Mouse (Mus musculus) urinary bladder, postnatal 36 days (tissue): ENCODE results near the gene Itga11.
A peak's percentile ranks its signal among the peaks of the same experiment; 100 is the strongest.
"Not testable (repeated sequence)": the region's sequence is repeated elsewhere in the genome, so short reads cannot be mapped to it uniquely, and the experiment has no call there.

Experiments used
- DNase-seq, 2 experiments: peaks; one replicate each; pipeline ENCODE4 v3.0.0; 2022; ENCODE audit warnings: low spot score in 2 of 2, mixed read lengths in 1 of 2

The Itga11 gene

DNA sequence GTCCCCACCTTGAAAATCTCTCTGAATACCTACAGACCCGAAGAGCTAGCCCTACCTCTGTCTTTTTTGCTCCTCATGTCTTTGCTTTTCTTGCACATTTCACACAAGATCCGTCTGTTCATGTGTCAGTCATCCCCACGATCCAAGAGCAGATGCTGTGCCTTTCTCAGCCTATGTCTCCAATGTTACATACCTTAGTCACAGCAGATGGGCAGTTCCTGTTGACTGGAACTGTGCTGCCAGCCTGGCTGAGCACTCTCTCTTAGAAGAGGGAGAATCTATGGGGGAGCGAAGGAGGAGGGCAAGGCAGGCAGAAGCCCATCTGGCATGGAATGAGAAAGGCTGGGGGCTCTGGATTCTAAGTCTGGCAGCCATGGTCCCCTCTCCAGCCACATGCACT lies 87.7 kb downstream of the Itga11 start:
- no peak for DNase-seq

DNA sequence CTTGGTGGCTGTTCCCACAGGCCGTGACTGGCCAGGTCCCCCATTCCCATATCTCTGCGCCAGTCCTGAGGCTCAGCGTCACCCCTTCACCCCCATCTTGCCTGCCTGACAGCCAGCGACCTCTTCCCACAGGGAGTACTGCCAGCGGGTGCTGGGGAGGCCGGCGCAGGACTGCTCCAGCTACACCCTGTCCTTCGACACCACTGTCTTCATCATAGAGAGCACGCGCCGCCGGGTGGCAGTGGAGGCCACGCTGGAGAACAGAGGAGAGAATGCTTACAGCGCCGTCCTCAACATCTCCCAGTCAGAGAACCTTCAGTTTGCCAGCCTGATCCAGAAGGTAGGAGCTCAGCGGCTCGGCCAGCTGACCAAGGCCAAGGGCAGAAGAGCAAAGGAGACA lies 89.8 kb downstream of the Itga11 start:
- DNase-seq: no peak

DNA sequence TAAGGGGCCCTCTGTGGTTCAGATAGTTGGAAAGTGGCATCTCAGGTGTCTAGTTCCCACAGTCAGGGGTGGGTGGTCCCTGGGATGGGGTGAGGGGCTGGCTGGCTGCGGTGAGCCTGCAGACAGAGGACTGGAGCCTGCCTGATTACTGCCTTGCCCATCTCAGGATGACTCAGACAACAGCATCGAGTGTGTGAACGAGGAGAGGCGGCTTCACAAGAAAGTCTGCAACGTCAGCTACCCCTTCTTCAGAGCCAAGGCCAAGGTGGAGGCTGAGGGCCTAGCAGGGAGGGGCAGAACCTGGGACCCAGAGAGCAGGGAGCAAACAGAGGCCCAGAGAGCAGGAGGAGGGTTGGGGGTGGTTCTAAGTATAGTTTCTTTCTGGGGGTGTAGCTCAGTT lies 90.7 kb downstream of the Itga11 start:
- no peak for DNase-seq

DNA sequence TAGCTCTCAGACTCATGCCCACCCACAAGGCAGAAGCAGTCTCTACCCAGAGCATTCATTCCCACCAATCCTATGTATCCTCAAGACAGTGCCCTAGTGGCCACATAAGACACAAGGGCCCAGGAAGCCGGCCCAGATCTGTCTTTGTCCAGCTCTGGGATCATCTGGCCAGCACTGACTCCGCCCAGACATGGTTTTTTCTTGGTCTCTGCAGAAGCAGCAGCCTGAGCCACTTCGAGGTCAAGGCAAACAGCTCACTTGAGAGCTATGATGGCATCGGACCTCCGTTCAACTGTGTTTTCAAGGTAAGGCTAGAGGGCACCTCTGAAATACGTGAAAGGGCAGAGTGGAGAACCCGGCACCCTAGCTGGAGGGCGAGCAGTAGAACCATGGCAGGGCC lies 95.1 kb downstream of the Itga11 start:
- no peak for DNase-seq

DNA sequence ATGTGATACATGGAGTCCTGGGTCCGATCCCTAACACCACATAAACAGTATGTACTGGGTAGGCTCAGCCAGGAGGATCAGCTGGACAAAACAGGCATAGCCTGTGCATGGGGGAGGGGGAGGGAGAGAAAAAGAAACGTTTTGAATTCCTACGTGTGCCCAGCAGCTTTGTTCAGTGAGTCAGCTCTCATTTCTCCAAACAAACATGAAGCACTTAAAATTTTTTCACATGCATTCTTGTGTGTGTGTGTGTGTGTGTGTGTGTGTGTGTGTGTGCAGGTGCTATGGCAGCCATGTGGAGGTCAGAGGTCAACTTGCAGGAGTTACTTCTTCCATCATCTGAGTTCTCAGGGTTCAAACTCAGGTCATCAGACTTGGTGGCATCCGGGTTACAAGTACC lies 97.8 kb downstream of the Itga11 start:
- DNase-seq: no peak

DNA sequence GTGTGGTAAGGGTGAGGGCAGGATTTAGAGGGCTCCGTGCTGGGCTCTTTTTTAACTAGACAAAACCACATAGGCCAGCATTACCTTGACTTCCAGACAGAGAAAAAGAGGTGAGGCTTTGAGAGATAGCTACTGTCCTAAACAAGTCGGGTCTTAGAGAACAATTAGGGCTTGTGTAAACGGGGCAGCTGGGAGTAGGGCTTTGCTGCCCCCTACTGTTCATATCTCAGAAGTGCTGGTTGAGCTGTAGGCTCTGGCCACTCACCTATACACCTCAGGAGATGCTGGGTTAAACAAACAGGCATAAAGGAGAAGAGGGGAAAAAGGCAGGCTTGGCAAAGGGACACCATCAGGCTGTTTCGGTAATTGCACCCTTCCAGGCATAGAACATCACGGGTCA lies 99.8 kb downstream of the Itga11 start:
- DNase-seq: peak; percentile 43 to 48

DNA sequence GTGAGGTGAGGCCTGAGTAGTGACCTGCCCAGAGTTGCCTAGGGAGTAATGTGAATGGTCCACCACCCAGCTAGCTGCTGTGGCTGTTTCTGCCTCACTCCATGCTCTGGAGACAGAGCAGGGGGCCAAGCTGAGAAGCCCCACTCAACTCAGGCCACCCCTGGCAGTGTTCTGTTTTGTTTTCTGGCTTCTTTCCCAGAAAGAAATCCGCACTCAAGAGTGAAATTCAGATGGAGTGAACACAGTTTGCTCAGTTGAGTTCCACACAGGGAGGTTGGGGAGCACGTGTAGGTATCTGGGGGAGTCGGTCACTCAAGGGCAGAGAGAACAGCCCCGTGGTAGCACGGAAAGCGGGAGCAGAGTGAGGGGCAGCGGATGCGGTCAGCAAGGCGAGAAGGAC lies 101.1 kb downstream of the Itga11 start:
- no peak for DNase-seq

DNA sequence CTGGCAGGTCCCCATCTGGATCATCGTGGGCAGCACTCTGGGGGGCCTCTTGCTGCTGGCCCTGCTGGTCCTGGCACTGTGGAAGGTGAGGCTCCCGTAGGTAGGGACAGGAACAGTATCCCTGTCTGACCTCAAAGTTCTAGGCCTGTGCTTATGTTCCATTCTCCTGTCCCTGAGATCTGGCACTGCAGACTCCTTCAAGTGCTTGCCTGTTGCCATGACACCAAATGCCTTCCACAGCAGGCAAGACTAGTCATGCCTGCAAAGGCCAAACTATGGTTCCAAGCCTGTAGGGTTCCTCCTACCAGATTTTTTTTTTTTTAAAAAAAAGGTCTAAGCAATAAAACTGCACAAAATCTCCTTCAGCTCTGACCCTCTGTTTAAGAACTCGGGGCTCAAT lies 104.3 kb downstream of the Itga11 start:
- DNase-seq: peak in 1 of 2 experiments; percentile 29

DNA sequence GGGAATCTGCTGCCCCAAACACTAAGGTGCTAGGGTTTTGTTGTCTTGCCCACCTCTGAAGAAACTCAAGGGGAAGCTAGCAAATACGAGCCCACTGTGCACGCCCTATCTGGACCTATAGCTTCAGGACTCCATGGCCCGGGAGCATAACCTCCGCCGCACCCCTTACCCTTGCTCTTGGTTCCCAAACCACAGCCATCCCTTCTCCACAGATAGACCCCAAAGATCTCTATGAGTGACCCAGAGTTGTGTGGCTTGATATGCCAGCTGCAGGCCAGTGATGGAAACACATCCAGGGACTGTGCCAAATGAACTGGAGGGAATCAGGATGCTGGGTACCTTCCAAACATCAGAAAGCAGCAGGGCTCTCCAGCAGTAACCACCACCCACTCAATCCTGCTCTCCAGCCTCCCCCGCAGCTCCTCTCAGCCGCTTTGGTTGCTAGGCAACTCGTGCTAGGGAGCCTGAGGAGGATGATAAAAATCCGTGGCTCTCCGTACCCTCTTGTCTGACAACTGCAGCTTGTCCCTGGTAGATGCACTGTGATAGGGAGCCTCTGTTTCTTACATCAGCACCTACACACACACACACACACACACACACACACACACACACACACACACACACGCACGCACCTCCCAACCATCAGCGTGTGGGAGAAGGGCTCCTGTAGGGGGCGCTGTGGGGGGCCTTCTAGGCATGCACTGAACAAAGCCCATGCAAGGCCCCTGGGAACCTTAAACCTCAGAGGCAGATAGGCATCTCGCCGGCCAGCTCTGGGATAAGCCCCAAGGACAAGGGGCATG lies 105.6 kb downstream of the Itga11 start:
- no peak for DNase-seq

DNA sequence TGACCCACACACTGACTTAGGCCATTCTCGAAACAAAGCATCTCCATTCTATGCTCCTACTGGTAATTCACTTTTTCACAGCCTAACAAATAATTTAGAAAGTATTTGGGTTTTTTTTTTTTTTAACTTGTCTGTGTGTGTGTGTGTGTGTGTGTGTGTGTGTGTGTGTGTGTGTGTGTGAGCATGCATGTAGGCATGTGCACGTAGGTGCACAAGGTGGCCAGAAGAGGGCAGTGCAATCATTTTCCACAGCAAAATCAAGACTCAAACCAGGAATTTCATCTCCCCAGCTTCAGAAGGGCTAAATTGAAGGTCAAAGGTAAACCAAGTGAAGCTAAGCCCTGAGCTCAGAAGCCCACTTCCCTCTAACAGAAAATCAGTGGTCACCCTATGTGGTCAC lies 106.6 kb downstream of the Itga11 start:
- no peak for DNase-seq

DNA sequence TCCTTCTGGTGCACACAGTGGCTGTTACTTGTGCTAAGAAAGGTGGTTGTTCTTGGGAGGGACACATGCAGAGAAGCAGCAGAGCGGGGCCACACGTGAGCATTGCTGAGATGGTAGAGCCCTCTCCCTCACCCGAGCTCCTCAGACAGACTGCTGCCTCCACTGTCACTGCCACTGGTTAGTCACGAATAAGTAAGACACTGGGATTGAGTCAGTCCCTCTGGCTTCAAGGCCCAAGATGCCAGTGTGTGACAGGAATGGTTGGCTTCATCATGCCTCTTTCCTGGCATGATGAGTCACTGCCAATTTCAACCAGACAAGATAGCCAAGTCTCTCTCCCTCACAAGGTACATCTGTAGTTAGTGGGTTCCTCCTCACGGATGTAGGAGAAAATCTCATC lies 109.1 kb downstream of the Itga11 start:
- DNase-seq: no peak

DNA sequence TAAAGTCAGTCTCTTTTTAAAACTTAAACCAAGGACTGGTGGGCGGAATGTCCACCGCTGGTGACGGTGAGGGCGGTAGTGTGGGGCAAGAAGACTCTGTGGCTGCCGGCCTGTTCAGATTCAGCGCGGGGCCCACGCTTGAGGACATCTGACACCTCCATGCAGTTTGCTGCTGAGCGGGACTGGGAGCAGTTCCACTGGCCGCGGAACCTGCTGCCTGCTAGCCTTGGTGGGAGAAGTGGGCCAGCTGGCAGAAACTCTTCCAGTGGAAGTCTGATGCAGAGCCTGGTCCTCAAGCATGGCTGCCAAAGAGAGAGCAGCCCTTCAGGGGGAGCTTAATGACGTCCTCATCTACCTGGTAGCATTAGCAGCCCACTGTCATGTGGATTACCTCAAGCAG lies 112.2 kb downstream of the Itga11 start:
- no peak for DNase-seq

DNA sequence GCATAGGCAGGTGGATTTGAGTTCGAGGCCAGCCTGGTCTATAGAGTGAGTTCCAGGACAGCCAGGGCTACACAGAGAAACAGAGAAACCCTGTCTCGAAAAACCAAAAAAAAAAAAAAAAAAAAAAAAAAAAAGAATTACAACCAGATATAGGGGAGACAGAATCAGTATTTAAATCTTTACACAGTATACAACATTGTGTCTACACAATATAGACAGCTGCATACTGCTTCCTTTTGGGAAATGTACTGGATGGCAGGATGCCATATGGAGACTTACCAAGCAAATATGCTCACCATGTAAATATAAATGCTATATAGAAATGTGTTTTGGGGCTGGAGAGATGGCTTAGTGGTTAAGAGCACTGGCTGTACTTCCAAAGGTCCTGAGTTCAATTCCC lies 121.6 kb downstream of the Itga11 start:
- not testable (repeated sequence) for DNase-seq

DNA sequence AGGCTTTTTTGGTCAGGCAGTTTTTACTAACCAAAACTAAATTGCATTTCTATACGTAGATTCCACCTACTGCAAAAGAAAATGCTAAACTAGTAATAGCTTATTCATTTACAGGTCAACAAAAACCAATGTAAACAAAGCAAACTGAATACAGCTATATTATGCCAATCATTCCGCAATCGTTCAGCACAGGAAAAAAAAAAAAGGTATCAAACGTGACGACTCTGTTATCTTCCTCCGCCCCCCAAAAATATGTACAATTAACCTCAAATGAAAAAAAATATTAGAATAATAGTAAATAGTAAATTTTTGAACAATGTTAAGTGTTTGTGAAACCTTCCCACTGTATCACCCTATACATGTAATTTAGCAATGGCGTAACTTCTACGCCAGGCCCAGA lies 132.5 kb downstream of the Itga11 start:
- DNase-seq: no peak

DNA sequence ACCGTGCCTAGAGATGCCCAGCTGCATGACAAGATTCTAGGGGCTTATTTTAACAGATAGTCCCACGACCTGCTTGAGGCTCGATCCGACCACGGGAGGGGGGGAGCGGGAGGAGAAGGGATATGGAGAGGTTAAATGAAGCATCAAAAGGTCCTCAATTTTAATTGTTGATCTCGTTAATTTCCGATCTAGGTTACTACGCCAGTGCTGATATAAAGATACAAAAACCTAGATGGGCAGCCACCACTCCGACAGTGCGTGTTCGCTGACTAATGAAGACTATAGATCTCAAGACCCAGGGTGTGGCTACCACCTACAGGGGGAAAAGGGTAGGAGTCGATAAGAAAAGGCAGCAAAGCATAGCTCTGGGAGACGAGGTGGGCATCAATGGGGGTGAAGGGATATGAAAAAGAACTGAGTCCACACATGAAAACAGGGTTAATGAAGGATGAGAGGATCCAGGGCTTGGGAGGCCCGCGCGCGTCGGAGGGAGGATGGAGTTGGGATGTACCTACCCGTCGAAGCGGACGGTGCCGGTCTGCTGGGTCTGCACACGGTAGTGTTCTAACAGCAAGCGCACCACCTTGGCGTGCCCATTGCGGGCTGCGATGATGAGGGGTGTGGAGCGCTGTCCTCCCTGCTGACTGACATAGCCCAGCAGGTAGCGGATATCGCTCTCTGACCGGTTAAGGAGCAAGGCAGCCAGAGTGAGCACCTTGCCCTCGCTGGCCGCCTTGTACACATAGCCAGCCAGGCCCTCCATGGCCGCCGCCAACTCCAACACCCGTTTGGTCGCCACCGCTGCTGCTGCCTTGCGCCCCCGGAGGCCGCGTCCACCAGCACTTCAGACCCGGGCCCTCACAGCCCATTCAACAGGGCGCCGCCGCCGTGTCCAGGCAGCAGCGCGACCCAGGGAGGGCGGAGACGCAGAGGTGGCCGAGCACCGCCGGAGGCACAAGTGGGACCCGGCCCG lies 133.2 kb downstream of the Itga11 start:
- no peak for DNase-seq

DNA sequence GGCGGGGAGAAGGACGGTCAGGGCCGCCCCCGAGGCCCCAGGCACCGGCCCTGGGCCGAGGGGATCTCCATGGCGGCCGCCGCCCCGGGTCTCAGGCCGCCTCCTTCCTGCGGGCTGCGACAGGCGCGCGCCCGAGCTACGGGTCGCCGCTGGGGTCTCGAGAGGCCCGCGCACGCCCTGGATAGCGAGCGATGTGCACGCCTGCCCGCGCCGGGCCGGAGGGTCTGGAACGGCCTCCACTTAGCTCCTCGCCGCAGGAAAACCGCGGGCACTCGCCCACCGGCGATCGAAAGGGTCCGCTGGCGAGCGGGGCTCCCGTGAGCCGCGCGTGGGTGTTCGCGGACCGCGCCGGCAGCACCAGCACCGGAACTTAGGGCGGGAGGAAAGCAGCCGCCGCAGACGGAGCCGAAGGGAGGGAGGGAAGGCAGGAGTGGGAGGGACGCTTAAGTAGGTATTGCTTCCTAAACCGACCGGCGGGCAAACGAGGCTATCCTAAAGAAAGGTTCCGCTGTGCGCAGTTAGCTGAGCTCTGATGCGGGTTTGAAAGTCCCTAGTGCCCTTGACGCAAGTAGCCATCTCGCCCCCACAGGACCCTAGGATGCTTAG lies 134.0 kb downstream of the Itga11 start, which contains the start of gene Fem1b:
Fem1b (minus strand) TSS at position 419 of the 606 bp plus-strand sequence.
- peak; percentile 86 to 88 for DNase-seq

DNA sequence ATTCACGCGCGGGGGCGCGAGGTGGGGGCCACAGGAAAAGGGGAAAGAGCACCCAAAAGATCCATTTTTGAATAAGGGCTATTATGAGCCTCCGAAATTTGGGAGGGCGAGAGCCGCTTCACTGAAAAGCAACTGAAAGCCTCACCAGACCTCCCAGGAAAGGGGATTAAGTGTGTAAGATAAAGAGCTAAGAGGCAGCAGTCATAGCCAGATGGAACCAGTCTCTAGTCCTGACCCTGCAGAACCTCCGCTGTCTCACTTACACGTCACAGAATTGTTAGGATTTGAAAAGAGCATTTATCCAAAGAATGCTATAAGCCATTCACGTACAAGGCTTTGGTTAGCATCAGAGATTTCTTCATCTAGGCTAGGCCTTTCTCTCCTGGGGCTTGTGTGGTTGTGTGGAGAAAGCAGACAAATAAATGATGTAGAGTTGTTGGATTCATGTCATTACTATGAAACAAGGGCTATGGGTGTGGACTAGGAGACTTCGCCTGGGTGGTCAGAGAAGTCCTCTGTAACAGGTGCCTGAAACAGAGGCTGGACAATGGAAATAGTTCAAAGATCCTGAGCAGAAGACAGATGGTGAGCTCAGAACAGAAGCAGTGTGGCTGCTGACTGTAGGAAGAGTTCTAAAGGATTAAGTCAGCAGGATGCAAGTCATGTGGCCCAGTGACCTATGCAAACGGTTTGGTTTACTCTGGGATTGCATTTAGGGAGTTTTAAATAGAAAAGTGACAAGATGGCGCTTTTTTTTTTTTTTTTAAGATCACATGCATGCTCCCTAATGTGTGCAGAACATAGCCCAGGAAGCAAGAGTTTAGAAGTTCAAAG lies 134.8 kb downstream of the Itga11 start:
- no peak for DNase-seq

DNA sequence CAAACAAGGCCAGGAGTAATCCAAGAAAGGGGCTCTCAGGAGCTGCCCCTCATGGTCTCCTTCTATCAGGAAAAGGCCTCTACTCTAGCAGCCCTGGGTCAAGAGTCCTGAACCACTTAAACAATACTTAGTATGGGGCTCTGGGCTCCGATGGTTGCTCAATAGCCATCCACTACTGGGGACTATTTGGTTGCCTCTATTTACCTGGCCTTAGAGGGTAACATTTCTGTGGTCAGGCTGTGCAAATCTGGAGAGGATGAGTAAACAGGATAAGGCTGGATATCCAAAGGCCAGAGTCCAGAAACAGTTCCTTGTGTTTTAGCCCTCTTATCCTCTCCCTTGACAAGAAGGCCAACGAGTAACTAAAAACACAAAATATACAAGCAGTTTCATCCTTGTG lies 137.1 kb downstream of the Itga11 start:
- DNase-seq: no peak

DNA sequence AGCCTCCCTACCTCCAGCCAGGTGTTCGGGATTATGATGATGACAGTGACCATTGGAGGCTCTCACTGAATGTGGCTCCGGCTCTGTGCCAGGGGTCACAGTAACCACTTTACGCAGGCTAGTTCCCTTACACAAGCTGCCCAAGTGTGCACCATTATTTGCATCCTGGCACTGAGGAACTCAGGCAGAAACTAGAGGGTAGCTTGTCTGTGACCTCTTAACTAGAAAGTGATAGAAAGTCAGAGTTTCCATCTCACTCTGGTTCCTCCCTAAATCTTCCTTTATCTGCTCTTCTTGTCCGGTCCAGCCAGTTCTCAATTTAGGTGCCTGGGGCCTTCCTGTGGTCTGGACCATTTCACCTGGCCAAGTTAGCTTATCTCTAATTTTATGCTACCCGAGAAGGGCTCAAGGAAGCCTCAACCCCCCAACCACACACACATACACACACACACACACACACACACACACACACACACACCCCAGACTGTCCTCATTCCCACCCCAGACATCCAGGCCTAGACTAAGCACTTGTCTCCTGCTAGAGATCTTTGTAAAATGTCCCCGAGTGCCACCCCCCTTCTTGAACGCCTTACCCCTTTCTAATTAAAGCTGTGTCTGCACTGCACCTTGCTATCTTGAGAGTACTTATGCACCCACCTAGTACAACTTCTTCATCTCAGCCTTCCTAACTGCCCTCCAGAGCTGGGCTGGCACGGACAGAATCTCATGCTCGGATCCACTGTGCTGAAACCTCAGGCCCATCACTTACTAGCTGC lies 138.9 kb downstream of the Itga11 start:
- DNase-seq: no peak

DNA sequence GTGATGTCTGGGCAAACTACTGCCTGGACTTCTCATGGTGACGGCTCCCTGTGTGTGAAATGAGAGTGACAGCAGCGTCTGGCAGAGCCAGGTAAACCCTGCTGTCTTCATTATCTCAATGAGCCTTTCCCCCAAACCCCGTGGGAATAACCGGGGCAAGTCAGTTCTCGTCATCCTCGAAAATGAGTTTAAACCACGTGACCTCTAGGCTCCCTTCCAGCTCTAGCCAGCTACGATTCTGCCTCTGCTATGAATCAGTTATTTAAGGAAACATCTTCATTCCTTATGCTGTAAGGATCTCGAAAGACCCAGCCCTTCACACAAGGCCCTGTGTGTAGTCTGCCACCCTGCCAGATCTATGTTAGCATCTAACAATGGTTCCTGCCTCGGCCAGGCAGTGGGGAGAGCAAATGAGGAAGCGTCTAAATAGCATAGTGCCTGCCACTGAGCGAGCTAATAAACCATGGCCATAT lies 139.5 kb downstream of the Itga11 start:
- peak; percentile 52 to 64 for DNase-seq
